Mouse (Mus musculus) G1E (cell line): Measurements from ENCODE around the gene Omt2b. TPM values are rescaled to one million over a fixed set of nuclear protein-coding genes. Genes with fewer than 3 reads are reported as not detected.

Experiments used
- ATAC-seq: 2 replicates; pipeline ENCODE4 v1.8.0; 2016; ENCODE audit warnings: mild to moderate bottlenecking; ENCODE audit not compliant: insufficient number of reproducible peaks, poor library complexity, low FRiP score, severe bottlenecking; ENCODE audit errors: extremely low read depth
- DNase-seq: peaks from one replicate; pipeline ENCODE4 v3.0.0; 2012; ENCODE audit warnings: low spot score
- H3K27me3 ChIP-seq: 2 replicates; pipeline ENCODE4 v1.6.1; 2012; ENCODE audit warnings: mild to moderate bottlenecking, low read length, inconsistent platforms; ENCODE audit not compliant: insufficient read depth
- H3K36me3 ChIP-seq: replicated peaks from 2 replicates; pipeline ENCODE3; 2012; ENCODE audit warnings: mild to moderate bottlenecking, inconsistent platforms
- H3K4me1 ChIP-seq: 2 replicates; pipeline ENCODE4 v1.6.1; 2012; ENCODE audit warnings: low read depth, low read length, inconsistent platforms, mixed read lengths; ENCODE audit not compliant: insufficient read depth
- H3K4me3 ChIP-seq: 2 replicates; pipeline ENCODE4 v1.5.1; 2012; ENCODE audit warnings: low read depth, mild to moderate bottlenecking, inconsistent platforms, low read length, moderate library complexity, mixed read lengths
- H3K9me3 ChIP-seq: replicated peaks from 2 replicates; pipeline ENCODE4 v1.6.1; 2012; ENCODE audit warnings: inconsistent platforms
- CTCF ChIP-seq: IDR thresholded peaks from 2 replicates; pipeline ENCODE4 v1.5.1; 2012; ENCODE audit warnings: low read depth, low read length, inconsistent platforms, mixed read lengths
- GATA1 ChIP-seq: IDR thresholded peaks from 2 replicates; pipeline ENCODE4 v1.6.1; 2012; ENCODE audit warnings: borderline replicate concordance, low read length, inconsistent platforms, mixed read lengths
- GATA2 ChIP-seq: IDR thresholded peaks from 2 replicates; pipeline ENCODE4 v1.6.1; 2012; ENCODE audit warnings: low read depth, low read length, inconsistent platforms, borderline replicate concordance
- POLR2AphosphoS5 ChIP-seq: IDR thresholded peaks from 2 replicates; pipeline ENCODE4 v1.6.1; 2012; ENCODE audit warnings: low read depth, low read length, inconsistent platforms; ENCODE audit not compliant: insufficient replicate concordance
- TAL1 ChIP-seq: conservative IDR thresholded peaks from 2 replicates; pipeline ENCODE4 v1.6.1; 2012; ENCODE audit warnings: low read depth, low read length, inconsistent platforms, mixed read lengths
- polyA plus RNA-seq: library from polyadenylated mRNA; stranded (reverse); fragments of >175 nt; gene quantifications from 2 replicates; pipeline ENCODE4 v1.2.3, GENCODE M21; 2012
- total RNA-seq, 2 experiments: library from RNA; stranded (forward) in 1 of 2; stranded (reverse) in 1 of 2; fragments of 200-1000 nt in 1 of 2; fragments of >200 nt in 1 of 2; fragmentation: Nextera tagmentation in 1 of 2; gene quantifications; 2 replicates each; pipeline ENCODE4 v1.2.3; 2014 to 2017

Omt2b gene
- total and polyA plus RNA-seq, 3 experiments = 0.04 TPM; not detected in 2

DNA sequence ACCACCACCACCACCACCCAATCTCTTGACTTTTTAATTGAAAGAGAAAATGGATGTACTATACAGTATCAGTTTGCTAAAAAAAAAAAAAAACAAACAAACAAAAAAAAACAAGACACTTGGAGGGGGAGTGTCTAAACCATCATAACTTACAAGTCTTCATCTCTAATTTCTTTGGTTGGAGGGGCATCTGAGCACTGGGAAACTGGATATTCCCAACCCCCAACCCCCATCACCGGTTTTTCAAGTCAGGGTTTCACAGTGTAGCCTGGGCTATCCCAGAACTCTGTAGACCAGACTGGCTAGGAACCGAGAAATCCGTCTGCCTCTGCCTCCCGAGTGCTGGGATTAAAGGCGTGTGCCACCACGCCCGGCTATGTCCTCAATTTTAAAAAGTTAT, 42.4 kb downstream of the Omt2b start:
- DNase-seq (no peak), ATAC-seq (no peak)
- no peaks in the 10 kb centered on the region for H3K36me3 ChIP-seq
- H3K27me3 ChIP-seq = peaks cover 2% of the 10 kb centered on the region; the same call in 1 of the 2 replicates
- no peak overlapping the region for H3K4me3 ChIP-seq
- H3K4me1 ChIP-seq = no peaks in the 10 kb centered on the region
- no peaks in the 10 kb centered on the region for H3K9me3 ChIP-seq
- TF ChIP-seq POLR2AphosphoS5 = no peak
- TF ChIP-seq CTCF = no peak
- no peak for TF ChIP-seq GATA1
- TF ChIP-seq TAL1 = no peak
- TF ChIP-seq GATA2 = no peak

DNA sequence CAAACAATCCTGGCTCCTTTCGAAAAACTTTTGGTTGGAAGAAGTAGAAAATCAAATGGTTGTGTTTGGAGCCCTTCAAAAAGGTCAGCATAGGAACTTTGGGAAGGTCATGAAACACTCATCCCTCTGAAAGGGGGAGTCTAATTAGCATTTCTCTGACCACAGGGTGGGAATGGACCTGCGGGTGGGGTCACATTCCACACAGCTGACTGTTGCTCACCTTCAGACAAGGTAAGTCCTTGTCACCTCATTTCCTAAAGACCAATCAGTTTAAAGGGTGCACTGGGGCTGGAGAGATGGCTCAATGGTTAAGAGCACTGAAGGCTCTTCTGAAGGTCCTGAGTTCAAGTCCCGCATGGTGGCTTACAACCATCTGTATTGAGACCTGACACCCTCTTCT, 44.1 kb downstream of the Omt2b start:
- ATAC-seq = no peak

DNA sequence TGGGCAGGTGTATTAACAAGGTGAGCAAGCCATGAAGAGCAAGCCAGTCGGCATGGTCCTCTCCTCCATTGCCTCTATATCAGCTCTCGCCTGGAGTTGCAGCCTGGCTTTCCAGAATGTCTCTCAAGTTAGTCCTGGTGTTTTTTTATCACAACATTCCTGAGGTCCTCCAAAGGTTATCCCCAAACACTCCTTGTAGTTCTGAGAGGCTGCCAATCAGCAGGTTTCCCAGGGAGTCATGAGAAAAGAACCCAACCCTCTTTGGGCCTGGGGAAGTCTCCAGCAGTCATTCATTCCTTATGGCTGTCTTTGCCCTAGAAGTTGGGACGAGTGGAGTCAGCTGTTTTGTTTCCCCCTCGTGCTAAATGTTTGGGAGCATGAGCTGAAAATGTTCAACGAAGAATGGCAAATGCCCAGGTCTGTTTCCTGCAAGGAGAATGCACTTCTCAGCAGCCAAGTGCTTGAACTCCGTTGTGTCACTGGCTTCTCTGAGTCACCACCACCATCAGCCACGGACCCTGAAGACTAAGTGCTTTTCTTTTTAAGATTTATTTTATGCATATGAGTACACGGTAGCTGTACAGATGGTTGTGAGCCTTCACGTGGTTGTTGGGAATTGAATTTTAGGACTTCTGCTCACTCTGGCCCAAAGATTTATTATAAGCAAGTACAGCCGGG, 45.6 kb downstream of the Omt2b start:
- Histone ChIP-seq H3K27me3 (0 out of 2 replicates have a peak, but pooled peaks cover 3% of the 10 kb centered on the region), H3K9me3 (no peaks in the 10 kb centered on the region), H3K4me3 (no peak overlapping the region), H3K36me3 (no peaks in the 10 kb centered on the region), H3K4me1 (no peaks in the 10 kb centered on the region)
- ATAC-seq (no peak), DNase-seq (no peak)
- TF ChIP-seq TAL1 = no peak
- no peak for TF ChIP-seq CTCF

More for the DNA sequence above, 44.1 kb downstream of the Omt2b start:
- 0 out of 2 replicates have a peak, but pooled peaks cover 2% of the 10 kb centered on the region for H3K27me3 ChIP-seq
- DNase-seq = no peak
- no peaks in the 10 kb centered on the region for H3K4me1 ChIP-seq
- H3K36me3 ChIP-seq = no peaks in the 10 kb centered on the region
- no peaks in the 10 kb centered on the region for H3K9me3 ChIP-seq
- TF ChIP-seq CTCF = no peak
- no peak for TF ChIP-seq GATA2
- TF ChIP-seq TAL1 = no peak
- no peak for TF ChIP-seq GATA1
- no peak for TF ChIP-seq POLR2AphosphoS5
- no peak overlapping the region for H3K4me3 ChIP-seq

DNA sequence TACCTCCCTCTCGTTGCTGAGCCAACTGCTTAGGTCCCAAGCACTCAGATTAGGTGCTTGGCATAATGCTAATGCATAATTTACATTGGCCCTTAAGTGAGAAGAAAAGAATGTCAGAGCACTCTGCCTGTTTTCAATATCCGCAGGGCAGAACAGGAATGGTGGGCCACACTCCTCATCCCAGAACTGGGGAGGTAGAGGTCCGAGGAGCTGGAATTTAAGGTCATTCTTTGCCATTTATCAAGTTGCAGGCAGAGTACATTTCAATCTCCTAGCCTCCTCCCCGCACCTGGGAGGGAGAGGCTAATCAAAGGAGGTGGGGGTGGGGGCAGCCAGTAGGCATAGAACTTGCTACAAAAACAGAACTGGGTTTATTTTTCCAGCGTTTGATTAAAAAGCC, 47.0 kb downstream of the Omt2b start:
- DNase-seq (no peak), ATAC-seq (no peak)
- Histone ChIP-seq H3K9me3 (no peaks in the 10 kb centered on the region), H3K36me3 (no peaks in the 10 kb centered on the region), H3K4me1 (no peaks in the 10 kb centered on the region), H3K4me3 (no peak overlapping the region), H3K27me3 (0 out of 2 replicates have a peak, but pooled peaks cover 3% of the 10 kb centered on the region)
- TF ChIP-seq TAL1 (no peak), POLR2AphosphoS5 (no peak), GATA1 (no peak), GATA2 (no peak)

DNA sequence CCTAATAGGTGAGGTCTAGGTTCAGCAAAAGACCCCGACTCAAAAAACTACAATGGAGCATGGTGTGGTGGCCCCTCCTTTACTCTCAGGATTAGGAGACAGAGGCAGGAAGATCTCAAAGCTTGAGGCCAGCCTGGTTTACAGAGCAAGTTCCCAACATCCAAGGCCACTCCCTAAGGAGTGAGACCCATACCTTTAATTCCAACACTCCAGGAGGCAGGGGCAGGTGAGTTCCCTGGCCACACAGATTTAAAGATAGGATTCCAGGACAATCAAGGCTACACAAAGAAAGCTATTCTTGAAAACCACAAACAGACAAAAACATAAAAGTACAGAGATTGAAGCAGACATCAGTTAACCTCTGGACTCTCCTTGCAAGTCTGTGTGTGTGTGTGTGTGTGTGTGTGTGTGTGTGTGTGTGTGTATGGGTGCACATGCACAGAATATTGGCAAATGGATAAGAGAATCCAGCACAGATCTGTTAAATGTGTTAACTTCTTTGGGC, 47.5 kb downstream of the Omt2b start:
- DNase-seq = no peak
- H3K9me3 ChIP-seq = no peaks in the 10 kb centered on the region
- H3K4me1 ChIP-seq = no peaks in the 10 kb centered on the region
- no peaks in the 10 kb centered on the region for H3K36me3 ChIP-seq
- no peak for TF ChIP-seq CTCF
- no peak for TF ChIP-seq POLR2AphosphoS5
- TF ChIP-seq GATA2 = no peak
- no peak for TF ChIP-seq TAL1
- no peak for TF ChIP-seq GATA1
- ATAC-seq = no peak
- H3K27me3 ChIP-seq = 0 out of 2 replicates have a peak, but pooled peaks cover 3% of the 10 kb centered on the region
- H3K4me3 ChIP-seq = no peak overlapping the region

DNA sequence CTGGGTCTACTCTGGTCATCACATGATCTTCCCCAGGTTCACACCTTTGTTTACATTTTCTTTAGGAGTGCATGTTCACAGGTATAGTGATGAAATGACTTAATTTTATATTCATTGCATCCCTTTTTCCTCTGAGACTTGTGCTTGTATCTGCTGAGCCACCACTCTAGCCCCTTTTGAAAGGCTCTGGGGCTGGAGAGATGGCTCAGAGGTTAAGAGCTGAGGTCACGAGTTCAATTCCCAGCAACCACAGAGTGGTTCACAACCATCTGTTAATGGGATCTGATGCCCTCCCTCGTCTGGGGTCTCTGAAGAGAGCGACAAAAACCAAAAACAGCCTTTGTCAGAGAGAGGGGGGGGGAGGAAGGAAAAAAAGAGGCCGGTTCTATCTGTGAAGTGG, 48.1 kb downstream of the Omt2b start:
- 0 out of 2 replicates have a peak, but pooled peaks cover 3% of the 10 kb centered on the region for H3K27me3 ChIP-seq
- no peaks in the 10 kb centered on the region for H3K36me3 ChIP-seq
- DNase-seq (no peak), ATAC-seq (no peak)
- no peak overlapping the region for H3K4me3 ChIP-seq
- H3K9me3 ChIP-seq = no peaks in the 10 kb centered on the region
- H3K4me1 ChIP-seq = no peaks in the 10 kb centered on the region
- TF ChIP-seq CTCF = no peak
- no peak for TF ChIP-seq GATA2
- no peak for TF ChIP-seq POLR2AphosphoS5
- TF ChIP-seq GATA1 = no peak
- TF ChIP-seq TAL1 = no peak

DNA sequence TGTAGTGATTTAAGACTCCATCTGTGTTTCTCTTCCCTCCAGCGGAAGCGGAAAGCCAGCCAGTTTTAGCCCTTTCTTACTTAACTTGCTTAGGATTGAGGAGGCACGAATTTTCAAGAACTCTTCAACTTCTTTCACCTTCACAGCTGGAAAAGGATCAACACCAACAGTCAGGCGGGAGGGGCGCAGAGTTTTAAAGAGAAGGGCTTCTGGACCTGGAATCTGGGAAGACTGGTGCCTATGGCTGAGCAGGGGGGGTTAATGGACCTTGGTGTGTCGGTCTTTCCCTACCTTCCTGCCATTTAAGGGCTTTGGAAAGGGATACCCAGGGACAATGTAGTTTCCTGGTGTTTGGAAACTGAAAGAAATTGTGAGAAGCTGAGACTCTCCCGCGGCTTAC, 50.2 kb downstream of the Omt2b start:
- Histone ChIP-seq H3K9me3 (no peaks in the 10 kb centered on the region), H3K27me3 (0 out of 2 replicates have a peak, but pooled peaks cover 3% of the 10 kb centered on the region), H3K36me3 (no peaks in the 10 kb centered on the region), H3K4me3 (no peak overlapping the region), H3K4me1 (no peaks in the 10 kb centered on the region)
- no peak for ATAC-seq
- DNase-seq = no peak
- no peak for TF ChIP-seq POLR2AphosphoS5
- TF ChIP-seq GATA1 = no peak
- TF ChIP-seq TAL1 = no peak
- TF ChIP-seq GATA2 = no peak
- TF ChIP-seq CTCF = no peak
